Mouse (Mus musculus): ENCODE measurements around the gene Sorl1. TPM values are rescaled to one million over a fixed set of nuclear protein-coding genes. Genes with fewer than 3 reads are reported as not detected.

Gene Sorl1
- polyA plus RNA-seq, 1 experiment from 2014 or later, result 1.0 TPM

DNA sequence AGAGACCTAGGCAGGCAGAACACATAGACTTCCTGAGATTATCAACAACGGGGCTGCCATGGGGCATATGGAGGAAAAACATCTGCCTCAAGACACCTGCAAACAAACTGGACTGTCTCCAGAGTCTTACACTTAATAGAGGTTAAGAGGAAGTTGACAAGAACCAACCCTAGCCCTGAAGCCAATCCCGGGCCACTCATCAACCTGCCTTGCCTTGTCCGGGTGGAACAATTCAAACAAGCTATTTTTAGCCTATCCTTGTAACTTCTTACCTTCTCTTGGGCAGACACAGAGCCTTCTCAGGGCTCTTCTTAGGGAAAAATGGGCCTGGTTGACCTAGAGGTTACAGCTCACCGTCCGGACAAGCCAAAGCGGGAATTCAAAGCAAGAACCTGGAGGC is 22.1 kb downstream of the Sorl1 start:
- ATAC-seq (ENCODE audit: low read depth), result no peak
- WGBS (ENCODE audit: insufficient replicate concordance), result 64% methylated on average over 6 of the region's 6 CpGs
- Histone ChIP-seq H3K9ac (ENCODE audit: low read depth, low read length) (no peak overlapping the region), H3K27ac (ENCODE audit: low read length) (no peak overlapping the region), H3K36me3 (ENCODE audit: control insufficient read depth, insufficient read depth) (no peaks in the 10 kb centered on the region), H3K4me1 (ENCODE audit: control insufficient read depth, low read depth, low read length) (no peaks in the 10 kb centered on the region), H3K9me3 (replicated peaks; ENCODE audit: control insufficient read depth, low read length) (no peaks in the 10 kb centered on the region), H3K27me3 (ENCODE audit: control insufficient read depth, insufficient read depth, low read depth, low read length) (no peaks in the 10 kb centered on the region), H3K4me2 (ENCODE audit: low read depth, low read length) (no peak overlapping the region), H3K4me3 (ENCODE audit: low read depth, low read length) (no peak overlapping the region)

DNA sequence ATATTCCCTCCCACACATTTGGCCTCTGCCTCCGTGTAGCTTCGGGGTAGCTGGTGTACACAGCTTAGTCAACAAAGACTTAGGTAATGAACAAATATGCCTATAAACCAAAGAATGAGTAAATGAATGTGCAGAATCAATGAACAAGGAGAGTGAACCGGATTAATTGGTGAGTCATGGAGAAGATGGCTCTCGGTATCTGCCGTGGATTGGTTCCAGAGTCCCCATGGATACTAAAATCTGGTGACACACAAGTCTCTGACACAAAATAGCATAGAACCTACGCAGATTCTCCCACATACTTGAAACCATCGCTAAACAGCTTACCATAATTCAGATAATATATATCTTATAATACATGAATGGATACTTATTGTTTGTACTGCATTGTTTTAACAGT is 22.8 kb downstream of the Sorl1 start:
- Histone ChIP-seq H3K27ac (ENCODE audit: low read length) (no peak overlapping the region), H3K9ac (ENCODE audit: low read depth, low read length) (no peak overlapping the region), H3K9me3 (replicated peaks; ENCODE audit: control insufficient read depth, low read length) (no peaks in the 10 kb centered on the region), H3K27me3 (ENCODE audit: control insufficient read depth, insufficient read depth, low read depth, low read length) (no peaks in the 10 kb centered on the region), H3K4me3 (ENCODE audit: low read depth, low read length) (no peak overlapping the region), H3K4me2 (ENCODE audit: low read depth, low read length) (no peak overlapping the region), H3K4me1 (ENCODE audit: control insufficient read depth, low read depth, low read length) (no peaks in the 10 kb centered on the region), H3K36me3 (ENCODE audit: control insufficient read depth, insufficient read depth) (no peaks in the 10 kb centered on the region)
- 59% methylated on average over 7 of the region's 7 CpGs for WGBS (ENCODE audit: insufficient replicate concordance)
- ATAC-seq (ENCODE audit: low read depth), result no peak

DNA sequence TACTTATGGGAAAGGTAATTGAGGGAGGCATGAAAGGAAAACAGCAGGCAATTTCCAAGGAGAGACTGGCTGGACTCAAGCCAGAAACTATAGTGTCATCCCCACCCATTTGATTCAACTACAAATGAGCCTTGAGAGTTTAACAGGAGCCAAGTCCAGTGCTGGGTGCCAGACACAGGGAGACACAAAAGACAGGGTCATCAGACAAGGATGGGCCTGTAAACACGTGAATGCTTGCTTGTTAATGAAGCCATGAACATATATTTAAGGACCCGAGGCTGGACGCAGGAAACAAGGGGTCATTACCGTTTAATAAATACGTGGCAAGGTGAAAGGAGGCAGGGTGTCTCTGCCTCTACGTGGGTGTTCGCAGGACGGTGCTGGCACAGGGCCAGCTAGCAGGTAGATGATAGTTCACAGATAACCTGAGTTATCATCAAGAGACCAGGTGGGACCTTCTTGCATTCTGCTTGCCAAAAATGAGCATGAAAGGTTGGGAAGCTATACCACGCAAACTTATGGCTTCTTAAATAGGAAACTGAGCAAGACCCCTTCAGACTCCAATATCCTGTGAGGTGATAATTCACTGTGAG is 23.4 kb downstream of the Sorl1 start:
- no peaks in the 10 kb centered on the region for H3K4me1 ChIP-seq (ENCODE audit: control insufficient read depth, low read depth, low read length)
- H3K27me3 ChIP-seq (ENCODE audit: control insufficient read depth, insufficient read depth, low read depth, low read length), result no peaks in the 10 kb centered on the region
- H3K27ac ChIP-seq (ENCODE audit: low read length), result no peak overlapping the region
- no peaks in the 10 kb centered on the region for H3K36me3 ChIP-seq (ENCODE audit: control insufficient read depth, insufficient read depth)
- H3K9ac ChIP-seq (ENCODE audit: low read depth, low read length), result no peak overlapping the region
- H3K4me3 ChIP-seq (ENCODE audit: low read depth, low read length), result no peak overlapping the region
- H3K9me3 ChIP-seq (replicated peaks; ENCODE audit: control insufficient read depth, low read length), result no peaks in the 10 kb centered on the region
- H3K4me2 ChIP-seq (ENCODE audit: low read depth, low read length), result no peak overlapping the region
- 69% methylated on average over 9 of the region's 9 CpGs for WGBS (ENCODE audit: insufficient replicate concordance)
- no peak for ATAC-seq (ENCODE audit: low read depth)

GRCm38 (mm10) chr9:42098474-42099121 is 25.5 kb downstream of the Sorl1 start:
- no peaks in the 10 kb centered on the region for H3K4me1 ChIP-seq (ENCODE audit: control insufficient read depth, low read depth, low read length)
- H3K9me3 ChIP-seq (replicated peaks; ENCODE audit: control insufficient read depth, low read length), result no peaks in the 10 kb centered on the region
- no peaks in the 10 kb centered on the region for H3K27me3 ChIP-seq (ENCODE audit: control insufficient read depth, insufficient read depth, low read depth, low read length)
- 50% methylated on average over 5 of the region's 5 CpGs for WGBS (ENCODE audit: insufficient replicate concordance)
- ATAC-seq (ENCODE audit: low read depth), result no peak
- no peak overlapping the region for H3K4me2 ChIP-seq (ENCODE audit: low read depth, low read length)
- no peak overlapping the region for H3K9ac ChIP-seq (ENCODE audit: low read depth, low read length)
- H3K4me3 ChIP-seq (ENCODE audit: low read depth, low read length), result no peak overlapping the region
- no peak overlapping the region for H3K27ac ChIP-seq (ENCODE audit: low read length)
- no peaks in the 10 kb centered on the region for H3K36me3 ChIP-seq (ENCODE audit: control insufficient read depth, insufficient read depth)

GRCm38 (mm10) chr9:42097731-42098473 is 26.2 kb downstream of the Sorl1 start:
- Histone ChIP-seq H3K4me1 (ENCODE audit: control insufficient read depth, low read depth, low read length) (no peaks in the 10 kb centered on the region), H3K27ac (ENCODE audit: low read length) (no peak overlapping the region), H3K4me3 (ENCODE audit: low read depth, low read length) (no peak overlapping the region), H3K27me3 (ENCODE audit: control insufficient read depth, insufficient read depth, low read depth, low read length) (no peaks in the 10 kb centered on the region), H3K36me3 (ENCODE audit: control insufficient read depth, insufficient read depth) (no peaks in the 10 kb centered on the region), H3K9ac (ENCODE audit: low read depth, low read length) (no peak overlapping the region), H3K9me3 (replicated peaks; ENCODE audit: control insufficient read depth, low read length) (no peaks in the 10 kb centered on the region), H3K4me2 (ENCODE audit: low read depth, low read length) (no peak overlapping the region)
- no peak for ATAC-seq (ENCODE audit: low read depth)
- WGBS (ENCODE audit: insufficient replicate concordance), result 61% methylated on average over 8 of the region's 8 CpGs

GRCm38 (mm10) chr9:42097006-42097730 is 26.9 kb downstream of the Sorl1 start:
- H3K4me3 ChIP-seq (ENCODE audit: low read depth, low read length), result no peak overlapping the region
- no peak overlapping the region for H3K4me2 ChIP-seq (ENCODE audit: low read depth, low read length)
- H3K9ac ChIP-seq (ENCODE audit: low read depth, low read length), result no peak overlapping the region
- ATAC-seq (ENCODE audit: low read depth), result no peak
- no peaks in the 10 kb centered on the region for H3K27me3 ChIP-seq (ENCODE audit: control insufficient read depth, insufficient read depth, low read depth, low read length)
- H3K36me3 ChIP-seq (ENCODE audit: control insufficient read depth, insufficient read depth), result no peaks in the 10 kb centered on the region
- 28% methylated on average over 7 of the region's 7 CpGs for WGBS (ENCODE audit: insufficient replicate concordance)
- H3K27ac ChIP-seq (ENCODE audit: low read length), result no peak overlapping the region
- no peaks in the 10 kb centered on the region for H3K9me3 ChIP-seq (replicated peaks; ENCODE audit: control insufficient read depth, low read length)
- no peaks in the 10 kb centered on the region for H3K4me1 ChIP-seq (ENCODE audit: control insufficient read depth, low read depth, low read length)

DNA sequence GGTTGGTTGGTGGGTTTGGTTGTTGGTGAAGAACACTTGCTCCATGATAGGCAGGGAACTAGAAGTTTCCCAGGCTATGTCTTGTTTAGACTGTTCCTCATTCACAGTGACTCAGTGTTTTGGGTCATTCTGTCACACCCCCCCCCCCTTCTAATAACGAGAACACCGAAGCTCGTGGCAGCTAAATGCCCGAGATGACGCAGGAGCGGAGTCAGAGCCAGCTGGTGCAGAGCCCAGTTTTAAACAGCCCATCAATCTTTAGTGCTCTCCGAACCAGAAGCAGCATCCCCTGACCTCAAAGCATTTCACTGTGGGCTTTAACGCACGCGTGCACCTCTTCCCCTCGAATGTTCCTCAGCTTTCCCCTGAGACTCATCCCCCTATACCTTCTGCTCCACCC is 29.3 kb downstream of the Sorl1 start:
- H3K27ac ChIP-seq (ENCODE audit: low read length), result no peak overlapping the region
- no peak overlapping the region for H3K4me2 ChIP-seq (ENCODE audit: low read depth, low read length)
- WGBS (ENCODE audit: insufficient replicate concordance), result 47% methylated on average over 11 of the region's 11 CpGs
- no peaks in the 10 kb centered on the region for H3K9me3 ChIP-seq (replicated peaks; ENCODE audit: control insufficient read depth, low read length)
- H3K4me1 ChIP-seq (ENCODE audit: control insufficient read depth, low read depth, low read length), result no peaks in the 10 kb centered on the region
- ATAC-seq (ENCODE audit: low read depth), result no peak
- H3K4me3 ChIP-seq (ENCODE audit: low read depth, low read length), result no peak overlapping the region
- no peaks in the 10 kb centered on the region for H3K27me3 ChIP-seq (ENCODE audit: control insufficient read depth, insufficient read depth, low read depth, low read length)
- H3K36me3 ChIP-seq (ENCODE audit: control insufficient read depth, insufficient read depth), result no peaks in the 10 kb centered on the region
- no peak overlapping the region for H3K9ac ChIP-seq (ENCODE audit: low read depth, low read length)

GRCm38 (mm10) chr9:42094028-42094551 is 30.0 kb downstream of the Sorl1 start:
- no peak overlapping the region for H3K9ac ChIP-seq (ENCODE audit: low read depth, low read length)
- no peaks in the 10 kb centered on the region for H3K4me1 ChIP-seq (ENCODE audit: control insufficient read depth, low read depth, low read length)
- H3K36me3 ChIP-seq (ENCODE audit: control insufficient read depth, insufficient read depth), result no peaks in the 10 kb centered on the region
- no peak for ATAC-seq (ENCODE audit: low read depth)
- no peak overlapping the region for H3K4me3 ChIP-seq (ENCODE audit: low read depth, low read length)
- H3K4me2 ChIP-seq (ENCODE audit: low read depth, low read length), result no peak overlapping the region
- H3K9me3 ChIP-seq (replicated peaks; ENCODE audit: control insufficient read depth, low read length), result no peaks in the 10 kb centered on the region
- H3K27me3 ChIP-seq (ENCODE audit: control insufficient read depth, insufficient read depth, low read depth, low read length), result no peaks in the 10 kb centered on the region
- 45% methylated on average over 7 of the region's 7 CpGs for WGBS (ENCODE audit: insufficient replicate concordance)
- H3K27ac ChIP-seq (ENCODE audit: low read length), result no peak overlapping the region

Measured in liver, embryonic 16.5 days (tissue).